Mouse (Mus musculus) midbrain, embryonic 14.5 days (tissue): ENCODE data around the gene Mbnl2. TPM values are rescaled to one million over a fixed set of nuclear protein-coding genes. Genes with fewer than 3 reads are reported as not detected.

Source experiments
- ATAC-seq: fragments of 200-750 bp; cut with Nextera tagmentation; 2 replicates; pipeline ENCODE4 v1.8.0; 2017; ENCODE audit warnings: moderate number of reproducible peaks, moderate library complexity; ENCODE audit not compliant: low FRiP score, low TSS enrichment
- DNase-seq: peaks from one replicate; pipeline ENCODE4 v3.0.0-alpha.2; 2015
- H3K27ac ChIP-seq: fragments of 300-500 bp; sonication (generic); replicated peaks from 2 replicates; pipeline ENCODE4 v1.5.1; 2014; ENCODE audit warnings: mild to moderate bottlenecking, low read depth, low read length, moderate library complexity
- H3K27me3 ChIP-seq: fragments of 300-500 bp; sonication (generic); 2 replicates; pipeline ENCODE4 v1.6.1; 2014; ENCODE audit warnings: low read length, control low read depth, mixed read lengths; ENCODE audit not compliant: control insufficient read depth, insufficient read depth
- H3K36me3 ChIP-seq: fragments of 300-500 bp; sonication (generic); 2 replicates; pipeline ENCODE4 v1.6.1; 2014; ENCODE audit warnings: low read length, control low read depth; ENCODE audit not compliant: control insufficient read depth, insufficient read depth
- H3K4me1 ChIP-seq: fragments of 300-500 bp; sonication (generic); 2 replicates; pipeline ENCODE4 v1.6.1; 2014; ENCODE audit warnings: mild to moderate bottlenecking, antibody characterized with exemption, low read length, control low read depth; ENCODE audit not compliant: control insufficient read depth, insufficient read depth
- H3K4me2 ChIP-seq: fragments of 300-500 bp; sonication (generic); 2 replicates; pipeline ENCODE4 v1.6.1; 2014; ENCODE audit warnings: mild to moderate bottlenecking, low read length, moderate library complexity
- H3K4me3 ChIP-seq: fragments of 300-500 bp; sonication (generic); replicated peaks from 2 replicates; pipeline ENCODE4 v1.5.1; 2014; ENCODE audit warnings: low read depth, low read length
- H3K9ac ChIP-seq: fragments of 300-500 bp; sonication (generic); replicated peaks from 2 replicates; pipeline ENCODE4 v1.6.1; 2014; ENCODE audit warnings: mild to moderate bottlenecking, low read length, moderate library complexity
- H3K9me3 ChIP-seq: fragments of 300-500 bp; sonication (generic); 2 replicates; pipeline ENCODE4 v1.6.1; 2016; ENCODE audit warnings: low read length, control low read depth, mixed read lengths; ENCODE audit not compliant: control insufficient read depth
- WGBS: fragments of 180-500 bp; shearing (Covaris S2); extraction: QIAGEN DNeasy Blood & Tissue Kit; methylation state at CpG from one replicate; pipeline ENCODE4 v1.1.7; 2014; 5-methylcytosine and 5-hydroxymethylcytosine counted together
- polyA plus RNA-seq: library from polyadenylated mRNA; unstranded; fragments of >200 nt; fragmentation: Nextera tagmentation; extraction: Ambion mirVana; gene quantifications from 2 replicates; pipeline ENCODE4 v1.2.1, GENCODE M21; 2014

The Mbnl2 gene
- polyA plus RNA-seq, 1 experiment from 2014 or later: 22.5 TPM

GRCm38 (mm10) chr14:120368456-120368855, 93.0 kb downstream of the Mbnl2 start:
- Histone ChIP-seq H3K9ac (no peak overlapping the region), H3K9me3 (no peaks in the 10 kb centered on the region), H3K36me3 (no peaks in the 10 kb centered on the region), H3K27ac (no peak overlapping the region), H3K27me3 (no peaks in the 10 kb centered on the region), H3K4me1 (0 out of 2 replicates have a peak, but pooled peaks cover 5% of the 10 kb centered on the region), H3K4me2 (no peak overlapping the region), H3K4me3 (no peak overlapping the region)
- ATAC-seq (no peak), DNase-seq (no peak)
- WGBS: 91% methylated on average over 5 of the region's 5 CpGs

GRCm38 (mm10) chr14:120368914-120369391, 93.5 kb downstream of the Mbnl2 start:
- Histone ChIP-seq H3K4me1 (0 out of 2 replicates have a peak, but pooled peaks cover 5% of the 10 kb centered on the region), H3K4me2 (no peak overlapping the region), H3K27ac (no peak overlapping the region), H3K4me3 (no peak overlapping the region), H3K27me3 (no peaks in the 10 kb centered on the region), H3K36me3 (no peaks in the 10 kb centered on the region), H3K9ac (no peak overlapping the region), H3K9me3 (no peaks in the 10 kb centered on the region)
- WGBS: 93% methylated on average over 8 of the region's 8 CpGs
- DNase-seq (no peak), ATAC-seq (no peak)

- DNase-seq: no peak
- Histone ChIP-seq H3K4me2 (no peak overlapping the region), H3K27me3 (no peaks in the 10 kb centered on the region), H3K36me3 (no peaks in the 10 kb centered on the region), H3K9me3 (no peaks in the 10 kb centered on the region), H3K9ac (no peak overlapping the region), H3K27ac (no peak overlapping the region), H3K4me3 (no peak overlapping the region), H3K4me1 (0 out of 2 replicates have a peak, but pooled peaks cover 5% of the 10 kb centered on the region)
- 68% methylated on average over 14 of the region's 14 CpGs for WGBS
- ATAC-seq: no peak
These were observed 94.6 kb downstream of the Mbnl2 start for GRCm38 (mm10) chr14:120370044-120370443.

- ATAC-seq (no peak), DNase-seq (no peak)
- H3K27ac ChIP-seq: no peak overlapping the region
- H3K4me1 ChIP-seq: 0 out of 2 replicates have a peak, but pooled peaks cover 5% of the 10 kb centered on the region
- 83% methylated on average over 11 of the region's 11 CpGs for WGBS
- H3K4me3 ChIP-seq: no peak overlapping the region
- H3K27me3 ChIP-seq: no peaks in the 10 kb centered on the region
- no peaks in the 10 kb centered on the region for H3K36me3 ChIP-seq
- no peak overlapping the region for H3K4me2 ChIP-seq
- H3K9me3 ChIP-seq: no peaks in the 10 kb centered on the region
- H3K9ac ChIP-seq: no peak overlapping the region
These were observed 95.2 kb downstream of the Mbnl2 start for GRCm38 (mm10) chr14:120370631-120371030.

- DNase-seq (no peak), ATAC-seq (no peak)
- Histone ChIP-seq H3K4me1 (0 out of 2 replicates have a peak, but pooled peaks cover 5% of the 10 kb centered on the region), H3K4me2 (no peak overlapping the region), H3K27me3 (no peaks in the 10 kb centered on the region), H3K9ac (no peak overlapping the region), H3K9me3 (no peaks in the 10 kb centered on the region), H3K36me3 (no peaks in the 10 kb centered on the region), H3K27ac (no peak overlapping the region), H3K4me3 (no peak overlapping the region)
- 75% methylated on average over 5 of the region's 5 CpGs for WGBS
These were observed 95.7 kb downstream of the Mbnl2 start for GRCm38 (mm10) chr14:120371174-120371573.

- Histone ChIP-seq H3K27me3 (no peaks in the 10 kb centered on the region), H3K27ac (no peak overlapping the region), H3K4me3 (no peak overlapping the region), H3K4me2 (no peak overlapping the region), H3K36me3 (no peaks in the 10 kb centered on the region), H3K9ac (no peak overlapping the region), H3K4me1 (peaks cover 8% of the 10 kb centered on the region; the same call in 1 of the 2 replicates), H3K9me3 (no peaks in the 10 kb centered on the region)
- ATAC-seq (no peak), DNase-seq (no peak)
- whole genome bisulfite sequencing: 90% methylated on average over 11 of the region's 11 CpGs
These were observed 97.9 kb downstream of the Mbnl2 start for GRCm38 (mm10) chr14:120373026-120374024.

GRCm38 (mm10) chr14:120374786-120375185, 99.3 kb downstream of the Mbnl2 start:
- Histone ChIP-seq H3K27ac (no peak overlapping the region), H3K4me1 (peaks cover 8% of the 10 kb centered on the region; the same call in 1 of the 2 replicates), H3K9ac (no peak overlapping the region), H3K9me3 (no peaks in the 10 kb centered on the region), H3K4me2 (no peak overlapping the region), H3K36me3 (no peaks in the 10 kb centered on the region), H3K4me3 (no peak overlapping the region), H3K27me3 (no peaks in the 10 kb centered on the region)
- ATAC-seq (no peak), DNase-seq (no peak)
- 97% methylated on average over 14 of the region's 14 CpGs for WGBS

GRCm38 (mm10) chr14:120377192-120377591, 101.7 kb downstream of the Mbnl2 start:
- Histone ChIP-seq H3K9me3 (no peaks in the 10 kb centered on the region), H3K9ac (no peak overlapping the region), H3K4me3 (no peak overlapping the region), H3K36me3 (no peaks in the 10 kb centered on the region), H3K27me3 (no peaks in the 10 kb centered on the region), H3K27ac (no peak overlapping the region), H3K4me1 (peaks cover 10% of the 10 kb centered on the region; the same call in 1 of the 2 replicates), H3K4me2 (no peak overlapping the region)
- 86% methylated on average over 4 of the region's 4 CpGs for WGBS
- ATAC-seq (no peak), DNase-seq (no peak)
